Mouse (Mus musculus): ENCODE measurements around the gene Atp10b.

GRCm38 (mm10) chr11:43230231-43230630, 80.6 kb downstream of the Atp10b start:
- TF ChIP-seq EP300 (IDR thresholded peaks at IDR 0.05; ENCODE audit: low read depth) (no peak), CTCF (IDR thresholded peaks at IDR 0.05; ENCODE audit: low read depth) (no peak)

Data from liver, embryonic 14.5 days (tissue).